In genomic region chr9:40191086-40191876, GRCm38 (mm10) we compare ENCODE assay signal across 8 mouse cellular contexts. TPM values are rescaled to one million over a fixed set of nuclear protein-coding genes. Genes with fewer than 3 reads are reported as not detected.
DNase-seq lines count a peak whose midpoint lies in the region; ATAC-seq and TF ChIP-seq lines count a peak whose summit lies in the region.

No protein-coding gene starts in this region.

- H3K4me2 ChIP-seq in lung, postnatal 0 days (replicated peaks; ENCODE audit: low read depth, low read length): peak overlapping the region; percentile 87
- H3K4me2 ChIP-seq in limb, embryonic 13.5 days (replicated peaks): peak overlapping the region; percentile 83
- peak overlapping the region; percentile 88 for H3K4me2 ChIP-seq in stomach, embryonic 14.5 days (replicated peaks; ENCODE audit: low read depth, low read length)

- peak; percentile 8 for DNase-seq in lung, postnatal 0 days (ENCODE audit: low spot score)
- no peak for DNase-seq in lung, adult 18-20 months
- peak; percentile 3 for DNase-seq in fibroblast of lung, adult 2 months (ENCODE audit: low read depth)
- DNase-seq in spleen, postnatal 14 days (ENCODE audit: low spot score in 2 of 2): no peak
- DNase-seq in layer of hippocampus, adult 9-10 months (ENCODE audit: low spot score): no peak
- DNase-seq in gastrocnemius, postnatal 36 days: no peak

- H3K27me3 ChIP-seq in lung, postnatal 0 days (replicated peaks; ENCODE audit: insufficient read depth, low read length): no peaks in the 10 kb centered on the region
- no peaks in the 10 kb centered on the region for H3K27me3 ChIP-seq in limb, embryonic 13.5 days
- H3K27me3 ChIP-seq in stomach, embryonic 14.5 days (ENCODE audit: control insufficient read depth, insufficient read depth, low read length): no peaks in the 10 kb centered on the region

- no peak overlapping the region for H3K9ac ChIP-seq in lung, postnatal 0 days (replicated peaks; ENCODE audit: low read depth)
- H3K9ac ChIP-seq in limb, embryonic 13.5 days: peak overlapping the region; percentile 89; the same call in 1 of the 2 replicates
- peak overlapping the region; percentile 64 for H3K9ac ChIP-seq in stomach, embryonic 14.5 days (replicated peaks; ENCODE audit: low read depth, low read length)

- H3K4me1 ChIP-seq in lung, postnatal 0 days (ENCODE audit: insufficient read depth, low read depth, low read length): peaks cover 5% of the 10 kb centered on the region; the same call in 1 of the 2 replicates
- H3K4me1 ChIP-seq in limb, embryonic 13.5 days: peaks cover 17% of the 10 kb centered on the region
- no peaks in the 10 kb centered on the region for H3K4me1 ChIP-seq in stomach, embryonic 14.5 days (ENCODE audit: control insufficient read depth, insufficient read depth, low read length)

- WGBS in lung, postnatal 0 days: 90% methylated on average over 8 of the region's 9 CpGs
- WGBS in limb, embryonic 13.5 days: 93% methylated on average over 8 of the region's 9 CpGs
- WGBS in stomach, embryonic 14.5 days: 93% methylated on average over 8 of the region's 9 CpGs

- TF ChIP-seq EP300 in lung, postnatal 0 days (IDR thresholded peaks at IDR 0.05): no peak

- TF ChIP-seq CTCF in lung, postnatal 0 days (IDR thresholded peaks at IDR 0.05): no peak

- intact Hi-C loops in gastrocnemius, postnatal 36 days (cut with DNase I): no loop called here

- no peaks in the 10 kb centered on the region for H3K9me3 ChIP-seq in lung, postnatal 0 days (ENCODE audit: low read length)
- no peaks in the 10 kb centered on the region for H3K9me3 ChIP-seq in limb, embryonic 13.5 days
- no peaks in the 10 kb centered on the region for H3K9me3 ChIP-seq in stomach, embryonic 14.5 days (ENCODE audit: control insufficient read depth, low read depth, low read length)

- no peak for ATAC-seq in lung, postnatal 0 days
- no peak for ATAC-seq in limb, embryonic 13.5 days (ENCODE audit: low FRiP score, low read depth)
- ATAC-seq in stomach, embryonic 14.5 days (ENCODE audit: insufficient number of reproducible peaks, insufficient read depth, low FRiP score, low read depth): no peak

- peak overlapping the region; percentile 84; the same call in 1 of the 2 replicates for H3K27ac ChIP-seq in lung, postnatal 0 days (ENCODE audit: low read length)
- H3K27ac ChIP-seq in limb, embryonic 13.5 days: no peak overlapping the region
- no peak overlapping the region; the same call in 1 of the 2 replicates for H3K27ac ChIP-seq in stomach, embryonic 14.5 days (ENCODE audit: low read length)

- H3K36me3 ChIP-seq in lung, postnatal 0 days (ENCODE audit: insufficient read depth, low read length): no peaks in the 10 kb centered on the region
- H3K36me3 ChIP-seq in limb, embryonic 13.5 days: no peaks in the 10 kb centered on the region
- no peaks in the 10 kb centered on the region for H3K36me3 ChIP-seq in stomach, embryonic 14.5 days (ENCODE audit: control insufficient read depth, insufficient read depth, low read length)

- H3K4me3 ChIP-seq in lung, postnatal 0 days (ENCODE audit: low read depth, low read length): peak overlapping the region; percentile 72
- peak overlapping the region; percentile 84 for H3K4me3 ChIP-seq in limb, embryonic 13.5 days
- H3K4me3 ChIP-seq in stomach, embryonic 14.5 days (ENCODE audit: low read depth, low read length): peak overlapping the region; percentile 72; the same call in 1 of the 2 replicates

RNA-seq across cellular contexts. Expression of gene Zfp202, which starts 0.8 kb away (rescaled TPM):
- 1.3 and 1.7 TPM in 2 replicates for polyA plus RNA-seq in lung, postnatal 0 days (2015; fragmentation: Nextera tagmentation; extraction: Ambion mirVana)
- polyA plus RNA-seq in limb, embryonic 13.5 days (2015; fragmentation: Nextera tagmentation; extraction: Ambion mirVana): 6.8 and 7.7 TPM in 2 replicates
- polyA plus RNA-seq in stomach, embryonic 14.5 days (2014; fragmentation: Nextera tagmentation; extraction: Ambion mirVana): 6.2 and 6.6 TPM in 2 replicates
- 1 to 10 TPM; 1.4 to 1.6 TPM for total RNA-seq in gastrocnemius, postnatal 36 days (2021)

RNA-seq across cellular contexts. Expression of gene Olfr986, which starts 10.6 kb away (rescaled TPM):
- not detected in 2 replicates for polyA plus RNA-seq in lung, postnatal 0 days (2015; fragmentation: Nextera tagmentation; extraction: Ambion mirVana)
- polyA plus RNA-seq in limb, embryonic 13.5 days (2015; fragmentation: Nextera tagmentation; extraction: Ambion mirVana): 0.05 TPM in 1 of 2 replicates, not detected in the other
- not detected in 2 replicates for polyA plus RNA-seq in stomach, embryonic 14.5 days (2014; fragmentation: Nextera tagmentation; extraction: Ambion mirVana)
- not detected for total RNA-seq in gastrocnemius, postnatal 36 days (2021)

RNA-seq across cellular contexts. Expression of gene Tmem225, which starts 43.4 kb away (rescaled TPM):
- not detected in 2 replicates for polyA plus RNA-seq in lung, postnatal 0 days (2015; fragmentation: Nextera tagmentation; extraction: Ambion mirVana)
- not detected in 2 replicates for polyA plus RNA-seq in limb, embryonic 13.5 days (2015; fragmentation: Nextera tagmentation; extraction: Ambion mirVana)
- not detected in 2 replicates for polyA plus RNA-seq in stomach, embryonic 14.5 days (2014; fragmentation: Nextera tagmentation; extraction: Ambion mirVana)
- total RNA-seq in gastrocnemius, postnatal 36 days (2021): not detected

Comparison
In these comparisons a context has a peak if more than half of its experiments do, and no peak if none do; other contexts are left out.
1. DNase-seq: peak in lung, postnatal 0 days (single experiment) and fibroblast of lung, adult 2 months (single experiment); none in lung, adult 18-20 months (0 of 2), spleen, postnatal 14 days (0 of 2), layer of hippocampus, adult 9-10 months (single experiment) and gastrocnemius, postnatal 36 days (0 of 2).
2. Peak in every context shown above with its lines, with median percentiles within 50 percentile points of each other: H3K4me2 ChIP-seq and H3K4me3 ChIP-seq.